Mouse (Mus musculus) forebrain, embryonic 14.5 days (tissue): ENCODE data around the gene Fgfr2. TPM values are rescaled to one million over a fixed set of nuclear protein-coding genes. Genes with fewer than 3 reads are reported as not detected.

Experiments used
- ATAC-seq: fragments of 200-750 bp; cut with Nextera tagmentation; 2 replicates; pipeline ENCODE4 v1.8.0; 2017; ENCODE audit warnings: mild to moderate bottlenecking, moderate library complexity
- DNase-seq: peaks from one replicate; pipeline ENCODE4 v3.0.0-alpha.2; 2015; ENCODE audit warnings: low spot score
- H3K27ac ChIP-seq: fragments of 300-500 bp; sonication (generic); 2 replicates; pipeline ENCODE4 v1.5.1; 2014; ENCODE audit warnings: low read depth, mild to moderate bottlenecking, control low read depth, low read length, moderate library complexity
- H3K27me3 ChIP-seq: fragments of 300-500 bp; sonication (generic); replicated peaks from 2 replicates; pipeline ENCODE4 v1.6.1; 2014; ENCODE audit warnings: low read length, control low read depth, mixed read lengths; ENCODE audit not compliant: control insufficient read depth, insufficient read depth
- H3K36me3 ChIP-seq: fragments of 300-500 bp; sonication (generic); 2 replicates; pipeline ENCODE4 v1.6.1; 2014; ENCODE audit warnings: low read length, control low read depth; ENCODE audit not compliant: control insufficient read depth, insufficient read depth
- H3K4me1 ChIP-seq: fragments of 300-500 bp; sonication (generic); 2 replicates; pipeline ENCODE4 v1.6.1; 2014; ENCODE audit warnings: antibody characterized with exemption, low read length, control low read depth; ENCODE audit not compliant: control insufficient read depth, insufficient read depth
- H3K4me2 ChIP-seq: fragments of 300-500 bp; sonication (generic); 2 replicates; pipeline ENCODE4 v1.6.1; 2014; ENCODE audit warnings: mild to moderate bottlenecking, control low read depth, low read length
- H3K4me3 ChIP-seq: fragments of 300-500 bp; sonication (generic); 2 replicates; pipeline ENCODE4 v1.5.1; 2014; ENCODE audit warnings: low read depth, low read length, control low read depth
- H3K9ac ChIP-seq: fragments of 300-500 bp; sonication (generic); 2 replicates; pipeline ENCODE4 v1.6.1; 2014; ENCODE audit warnings: mild to moderate bottlenecking, low read length, control low read depth, moderate library complexity
- H3K9me3 ChIP-seq: fragments of 300-500 bp; sonication (generic); replicated peaks from 2 replicates; pipeline ENCODE4 v1.6.1; 2016; ENCODE audit warnings: low read length, control low read depth, mixed read lengths; ENCODE audit not compliant: control insufficient read depth
- WGBS: fragments of 180-500 bp; shearing (Covaris S2); extraction: QIAGEN DNeasy Blood & Tissue Kit; methylation state at CpG from one replicate; pipeline ENCODE4 v1.1.7; 2014; 5-methylcytosine and 5-hydroxymethylcytosine counted together
- polyA plus RNA-seq: library from polyadenylated mRNA; unstranded; fragments of >200 nt; fragmentation: Nextera tagmentation; extraction: Ambion mirVana; gene quantifications from 2 replicates; pipeline ENCODE4 v1.2.1, GENCODE M21; 2014

Fgfr2 gene
- polyA plus RNA-seq, 1 experiment from 2014 or later = 35.9 TPM

DNA sequence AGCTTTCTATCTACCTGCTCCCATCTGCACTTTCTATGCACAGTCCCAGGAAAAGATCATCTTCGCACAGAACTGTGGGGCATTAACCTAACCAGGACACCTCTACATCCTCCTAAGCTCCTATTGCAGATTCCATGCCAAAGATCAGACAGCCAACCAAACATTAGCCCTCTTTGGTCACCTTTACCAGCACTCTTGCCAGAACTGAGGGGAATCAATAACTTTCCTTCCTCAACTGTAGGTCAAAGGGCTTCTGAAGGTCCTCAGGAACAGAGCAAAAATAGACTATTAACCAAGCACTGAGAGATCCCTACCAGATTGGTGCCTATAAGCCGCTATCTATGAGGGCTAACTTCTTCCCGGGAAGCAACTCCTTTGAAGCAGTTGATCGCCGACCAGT lies 2911.7 kb downstream of the Fgfr2 start:
- ATAC-seq (no peak), DNase-seq (no peak)
- WGBS = 65% methylated on average over 5 of the region's 5 CpGs
- Histone ChIP-seq H3K36me3 (no peaks in the 10 kb centered on the region), H3K9ac (no peak overlapping the region), H3K4me1 (peaks cover 57% of the 10 kb centered on the region), H3K9me3 (no peaks in the 10 kb centered on the region), H3K27me3 (no peaks in the 10 kb centered on the region), H3K27ac (no peak overlapping the region), H3K4me2 (no peak overlapping the region), H3K4me3 (no peak overlapping the region)

DNA sequence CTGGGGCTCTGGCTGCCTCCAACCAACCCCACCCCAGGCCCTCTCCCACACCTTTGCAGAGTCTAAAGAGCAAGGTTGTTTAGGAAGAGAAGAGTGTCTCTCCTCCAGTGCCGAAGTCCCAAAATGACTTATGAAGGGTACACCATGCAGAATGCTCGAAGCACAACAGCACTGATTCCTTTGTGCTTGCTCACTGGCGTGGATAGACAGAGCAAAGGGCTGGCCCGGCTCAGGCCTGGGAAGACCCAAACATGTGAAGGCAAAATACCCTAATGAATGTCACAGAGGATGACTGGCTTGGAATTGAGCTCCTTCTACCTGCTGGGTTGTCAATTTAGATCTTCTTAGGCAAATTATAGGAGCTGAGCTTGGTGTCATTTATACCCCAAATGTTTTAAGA lies 2914.5 kb downstream of the Fgfr2 start:
- no peak overlapping the region for H3K27ac ChIP-seq
- no peak overlapping the region for H3K9ac ChIP-seq
- no peaks in the 10 kb centered on the region for H3K9me3 ChIP-seq
- H3K27me3 ChIP-seq = no peaks in the 10 kb centered on the region
- 18% methylated on average over 4 of the region's 4 CpGs for WGBS
- peaks cover 48% of the 10 kb centered on the region for H3K4me1 ChIP-seq
- H3K36me3 ChIP-seq = no peaks in the 10 kb centered on the region
- H3K4me2 ChIP-seq = no peak overlapping the region
- DNase-seq = no peak
- H3K4me3 ChIP-seq = no peak overlapping the region
- no peak for ATAC-seq

DNA sequence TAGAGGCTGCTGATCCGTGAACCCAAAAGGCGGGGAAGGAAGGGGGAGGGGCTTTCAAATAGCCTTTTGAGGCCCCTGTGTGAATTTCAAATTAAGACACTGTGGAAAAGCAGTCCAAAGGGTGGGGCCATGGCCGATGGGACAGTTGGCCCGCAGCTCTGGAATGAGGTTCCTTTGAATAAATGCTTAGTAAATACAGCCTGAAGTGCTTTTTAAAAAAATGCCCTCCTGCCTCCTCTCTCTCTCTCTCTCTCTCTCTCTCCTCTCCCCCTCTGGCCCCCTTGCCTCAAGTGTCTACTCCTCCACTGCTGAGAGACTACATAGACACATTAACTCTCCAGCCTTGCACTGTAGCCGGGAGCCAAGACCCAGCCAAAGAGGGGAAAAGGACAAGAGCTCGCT lies 2917.0 kb downstream of the Fgfr2 start:
- no peaks in the 10 kb centered on the region for H3K9me3 ChIP-seq
- H3K4me3 ChIP-seq = no peak overlapping the region
- 0 out of 2 replicates have a peak overlapping the region, but pooled peaks have one; percentile 5 for H3K27ac ChIP-seq
- no peaks in the 10 kb centered on the region for H3K36me3 ChIP-seq
- H3K4me2 ChIP-seq = peak overlapping the region; percentile 8; the same call in 1 of the 2 replicates
- H3K27me3 ChIP-seq = no peaks in the 10 kb centered on the region
- peaks cover 37% of the 10 kb centered on the region for H3K4me1 ChIP-seq
- WGBS = 0% methylated on average over 6 of the region's 6 CpGs
- ATAC-seq = peak; percentile 87
- H3K9ac ChIP-seq = no peak overlapping the region
- DNase-seq = peak; percentile 71

DNA sequence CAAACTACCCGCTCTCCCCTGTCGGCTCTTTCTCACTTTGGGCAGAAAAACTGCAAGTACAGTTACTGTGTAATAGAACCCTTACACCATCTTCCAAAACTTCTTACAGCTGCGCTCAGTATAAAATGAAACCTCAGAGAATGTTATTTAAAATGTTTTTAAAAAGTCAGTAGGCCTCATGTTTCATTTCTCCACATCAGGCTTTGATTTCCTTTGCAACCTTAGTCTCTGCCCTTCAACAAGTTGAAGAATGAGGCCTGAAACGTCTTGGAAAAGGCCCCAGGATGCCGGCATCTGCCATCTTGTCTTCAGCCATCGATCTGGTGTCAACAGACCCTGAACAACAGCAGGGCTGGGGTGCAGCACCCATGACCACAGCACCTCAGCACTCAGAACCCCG lies 2918.0 kb downstream of the Fgfr2 start:
- H3K36me3 ChIP-seq = no peaks in the 10 kb centered on the region
- no peaks in the 10 kb centered on the region for H3K27me3 ChIP-seq
- no peak overlapping the region for H3K4me3 ChIP-seq
- H3K4me2 ChIP-seq = no peak overlapping the region
- H3K4me1 ChIP-seq = peaks cover 32% of the 10 kb centered on the region
- no peak overlapping the region for H3K27ac ChIP-seq
- DNase-seq (no peak), ATAC-seq (no peak)
- 88% methylated on average over 7 of the region's 7 CpGs for WGBS
- no peak overlapping the region for H3K9ac ChIP-seq
- no peaks in the 10 kb centered on the region for H3K9me3 ChIP-seq

DNA sequence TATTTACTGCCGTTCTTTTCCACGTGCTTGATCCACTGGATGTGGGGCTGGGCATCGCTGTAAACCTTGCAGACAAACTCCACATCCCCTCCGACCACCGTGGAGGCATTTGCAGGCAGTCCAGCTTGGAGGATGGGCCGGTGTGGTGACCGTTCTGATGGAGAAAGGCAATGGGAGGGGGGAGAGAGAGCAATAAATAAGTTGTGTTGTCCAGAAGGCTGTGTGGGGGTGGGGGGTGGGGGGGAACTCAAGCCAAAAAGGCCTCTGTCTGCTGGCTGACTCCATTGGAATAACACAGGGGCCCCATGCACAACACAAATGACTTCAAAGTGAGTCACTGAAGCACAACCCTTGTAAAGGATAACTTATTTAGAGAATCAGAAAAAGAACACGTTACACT lies 2922.1 kb downstream of the Fgfr2 start:
- ATAC-seq (no peak), DNase-seq (no peak)
- Histone ChIP-seq H3K27ac (no peak overlapping the region; the same call in 1 of the 2 replicates), H3K4me3 (no peak overlapping the region), H3K4me1 (peaks cover 8% of the 10 kb centered on the region; the same call in 1 of the 2 replicates), H3K9me3 (no peaks in the 10 kb centered on the region), H3K27me3 (no peaks in the 10 kb centered on the region), H3K4me2 (no peak overlapping the region), H3K9ac (no peak overlapping the region), H3K36me3 (peaks cover 2% of the 10 kb centered on the region; the same call in 1 of the 2 replicates)
- 87% methylated on average over 8 of the region's 8 CpGs for WGBS

DNA sequence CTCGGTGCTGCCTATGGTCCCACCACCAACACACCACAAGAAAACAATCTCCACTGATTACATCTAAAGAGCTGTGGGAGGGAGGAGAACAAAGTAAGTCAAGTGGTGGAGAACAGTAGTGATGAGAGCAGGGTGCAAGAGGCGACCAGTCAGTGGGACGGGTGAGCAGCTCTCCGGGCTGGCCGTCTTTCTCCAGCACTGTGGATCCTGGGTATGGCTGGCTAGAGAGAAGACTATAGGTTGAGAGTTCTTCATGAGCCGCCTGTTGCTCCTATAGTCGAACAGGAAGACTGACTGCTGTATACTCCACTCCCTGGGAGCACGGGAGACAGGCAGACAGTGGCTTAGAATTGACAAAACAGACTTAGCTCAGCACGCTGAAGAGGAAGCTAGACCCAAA lies 2923.2 kb downstream of the Fgfr2 start:
- Histone ChIP-seq H3K4me3 (no peak overlapping the region), H3K9me3 (no peaks in the 10 kb centered on the region), H3K9ac (no peak overlapping the region), H3K4me1 (no peaks in the 10 kb centered on the region), H3K27me3 (no peaks in the 10 kb centered on the region), H3K36me3 (peaks cover 2% of the 10 kb centered on the region; the same call in 1 of the 2 replicates), H3K27ac (no peak overlapping the region), H3K4me2 (no peak overlapping the region)
- no peak for DNase-seq
- ATAC-seq = no peak
- 92% methylated on average over 9 of the region's 9 CpGs for WGBS

DNA sequence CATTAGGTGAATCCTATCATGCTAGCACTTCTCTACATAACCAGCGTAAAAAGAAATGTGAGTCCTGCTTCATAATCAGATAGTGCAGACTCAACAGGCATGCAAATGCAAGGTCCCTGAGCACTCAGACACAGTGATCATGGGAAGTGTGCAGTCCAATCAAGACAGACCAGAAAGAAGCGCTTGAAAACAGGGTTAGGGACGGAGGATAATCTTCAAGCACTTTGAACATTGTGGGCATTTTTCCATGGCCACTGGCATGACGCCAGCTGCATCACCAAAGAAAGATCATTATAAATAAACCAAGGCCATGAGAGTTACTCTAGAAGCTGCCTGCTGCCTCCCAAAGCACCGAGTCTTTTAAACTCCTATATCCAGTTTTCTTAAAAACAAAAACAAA lies 2923.8 kb downstream of the Fgfr2 start:
- H3K9me3 ChIP-seq = no peaks in the 10 kb centered on the region
- no peak for DNase-seq
- no peak for ATAC-seq
- H3K27ac ChIP-seq = no peak overlapping the region
- WGBS = 46% methylated on average over 5 of the region's 5 CpGs
- H3K4me1 ChIP-seq = no peaks in the 10 kb centered on the region
- peaks cover 2% of the 10 kb centered on the region; the same call in 1 of the 2 replicates for H3K36me3 ChIP-seq
- no peak overlapping the region for H3K4me2 ChIP-seq
- H3K27me3 ChIP-seq = no peaks in the 10 kb centered on the region
- no peak overlapping the region for H3K4me3 ChIP-seq
- no peak overlapping the region for H3K9ac ChIP-seq

DNA sequence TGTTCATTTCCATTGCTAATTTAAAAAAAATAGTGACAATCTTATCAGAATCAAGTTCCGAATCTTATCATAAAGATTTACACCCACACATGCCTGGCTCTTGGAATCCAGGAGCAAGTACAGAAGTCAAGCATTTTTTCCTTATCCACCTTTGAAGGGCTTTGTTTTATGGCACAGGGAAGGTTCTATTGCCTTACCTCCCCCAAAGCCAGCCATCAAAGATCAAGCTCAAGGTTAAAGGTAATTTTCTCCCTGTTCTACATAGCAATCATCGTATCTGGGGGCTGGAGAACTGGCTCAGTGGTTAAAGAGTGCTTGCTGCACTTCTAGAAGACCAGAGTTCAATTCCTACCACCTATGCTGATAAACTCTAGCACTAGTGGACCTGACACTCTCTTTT lies 2928.1 kb downstream of the Fgfr2 start:
- H3K4me1 ChIP-seq = no peaks in the 10 kb centered on the region
- H3K4me2 ChIP-seq = no peak overlapping the region
- no peak overlapping the region for H3K4me3 ChIP-seq
- no peak for DNase-seq
- H3K27me3 ChIP-seq = no peaks in the 10 kb centered on the region
- WGBS = 93% methylated on average over 2 of the region's 2 CpGs
- peaks cover 8% of the 10 kb centered on the region; the same call in 1 of the 2 replicates for H3K36me3 ChIP-seq
- H3K9ac ChIP-seq = no peak overlapping the region
- no peak for ATAC-seq
- H3K27ac ChIP-seq = no peak overlapping the region
- H3K9me3 ChIP-seq = no peaks in the 10 kb centered on the region

DNA sequence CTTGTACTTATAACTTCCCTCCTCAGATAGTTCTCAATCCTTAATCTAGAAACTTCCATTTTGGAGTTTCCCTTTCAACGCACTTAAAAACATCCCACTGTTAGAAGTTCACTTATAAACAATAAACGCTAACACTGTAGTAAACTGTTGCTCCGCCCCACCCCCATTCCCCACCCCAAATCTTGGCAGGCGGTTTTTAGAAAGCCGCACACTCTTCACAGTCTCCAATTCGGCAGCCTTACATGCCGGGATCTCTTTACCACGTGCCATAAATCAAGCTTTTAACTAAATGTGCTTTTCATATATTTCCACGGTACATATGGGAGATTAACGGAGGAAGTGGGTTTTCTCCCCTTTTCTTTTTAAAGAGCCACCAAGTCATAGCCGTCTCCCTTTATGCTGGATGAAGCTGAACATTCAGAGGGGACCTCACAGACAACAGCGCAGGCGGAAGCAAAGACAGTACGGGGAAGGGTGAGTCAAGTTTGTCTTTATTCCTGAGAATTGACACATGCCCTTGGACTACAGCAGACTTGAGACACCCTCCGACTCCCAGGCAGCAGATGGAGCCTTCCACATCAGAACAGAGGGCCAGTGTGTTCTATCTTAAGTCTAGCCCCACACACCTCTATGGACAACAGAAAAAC lies 2932.7 kb downstream of the Fgfr2 start:
- ATAC-seq (no peak), DNase-seq (no peak)
- Histone ChIP-seq H3K9ac (no peak overlapping the region), H3K4me3 (no peak overlapping the region), H3K27me3 (no peaks in the 10 kb centered on the region), H3K4me2 (no peak overlapping the region), H3K9me3 (no peaks in the 10 kb centered on the region), H3K4me1 (no peaks in the 10 kb centered on the region), H3K36me3 (peaks cover 17% of the 10 kb centered on the region), H3K27ac (no peak overlapping the region)
- WGBS = 53% methylated on average over 15 of the region's 15 CpGs
